Mouse (Mus musculus) embryonic fibroblast, embryonic 13.5 days (primary cell): ENCODE data around the gene Sap25. TPM values are rescaled to one million over a fixed set of nuclear protein-coding genes. Genes with fewer than 3 reads are reported as not detected.

ENCODE experiments used
- H3K27ac ChIP-seq: 2 replicates; pipeline ENCODE4 v1.5.1; 2012; ENCODE audit warnings: low read length, control low read depth, inconsistent platforms; ENCODE audit not compliant: insufficient read depth
- H3K4me1 ChIP-seq: 2 replicates; pipeline ENCODE4 v1.6.1; 2011; ENCODE audit warnings: low read length; ENCODE audit not compliant: control insufficient read depth, insufficient read depth
- H3K4me3 ChIP-seq: 2 replicates; pipeline ENCODE4 v1.5.1; 2011; ENCODE audit warnings: mild to moderate bottlenecking, control low read depth, low read length; ENCODE audit not compliant: insufficient read depth
- CTCF ChIP-seq: IDR thresholded peaks from 2 replicates; pipeline ENCODE4 v1.5.1; 2011; ENCODE audit warnings: mild to moderate bottlenecking, control low read depth, low read length, moderate library complexity, borderline replicate concordance; ENCODE audit not compliant: insufficient read depth
- POLR2A ChIP-seq: IDR thresholded peaks from 2 replicates; pipeline ENCODE4 v1.6.1; 2011; ENCODE audit warnings: low read depth, mild to moderate bottlenecking, control low read depth, low read length, moderate library complexity
- polyA plus RNA-seq: library from polyadenylated mRNA; stranded (reverse); fragments of >200 nt; gene quantifications from 2 replicates; pipeline ENCODE4 v1.2.4, GENCODE M21; 2011; ENCODE audit warnings: low read depth; ENCODE audit not compliant: missing spikeins, insufficient read length

Gene Sap25
- 2.5 and 3.4 TPM in 2 replicates for polyA plus RNA-seq

- no peak within 1 kb of the TSS for H3K4me3 ChIP-seq
- TF ChIP-seq CTCF (peak; percentile 33; the same call in 1 of the 2 replicates), POLR2A (no peak)
- H3K27ac ChIP-seq, result no peak within 1 kb of the TSS
- H3K4me1 ChIP-seq, result no peaks in the 10 kb centered on the region
Measured at GRCm38 (mm10) chr5:137641054-137641453, at the start of gene Sap25. TSS of gene Sap25 (plus strand) at chr5:137641334.

GRCm38 (mm10) chr5:137595921-137596320 is 45.2 kb upstream of the Sap25 start:
- H3K27ac ChIP-seq, result no peak overlapping the region
- no peak for TF ChIP-seq CTCF
- TF ChIP-seq POLR2A, result no peak
- H3K4me3 ChIP-seq, result no peak overlapping the region
- 0 out of 2 replicates have a peak, but pooled peaks cover 3% of the 10 kb centered on the region for H3K4me1 ChIP-seq

DNA sequence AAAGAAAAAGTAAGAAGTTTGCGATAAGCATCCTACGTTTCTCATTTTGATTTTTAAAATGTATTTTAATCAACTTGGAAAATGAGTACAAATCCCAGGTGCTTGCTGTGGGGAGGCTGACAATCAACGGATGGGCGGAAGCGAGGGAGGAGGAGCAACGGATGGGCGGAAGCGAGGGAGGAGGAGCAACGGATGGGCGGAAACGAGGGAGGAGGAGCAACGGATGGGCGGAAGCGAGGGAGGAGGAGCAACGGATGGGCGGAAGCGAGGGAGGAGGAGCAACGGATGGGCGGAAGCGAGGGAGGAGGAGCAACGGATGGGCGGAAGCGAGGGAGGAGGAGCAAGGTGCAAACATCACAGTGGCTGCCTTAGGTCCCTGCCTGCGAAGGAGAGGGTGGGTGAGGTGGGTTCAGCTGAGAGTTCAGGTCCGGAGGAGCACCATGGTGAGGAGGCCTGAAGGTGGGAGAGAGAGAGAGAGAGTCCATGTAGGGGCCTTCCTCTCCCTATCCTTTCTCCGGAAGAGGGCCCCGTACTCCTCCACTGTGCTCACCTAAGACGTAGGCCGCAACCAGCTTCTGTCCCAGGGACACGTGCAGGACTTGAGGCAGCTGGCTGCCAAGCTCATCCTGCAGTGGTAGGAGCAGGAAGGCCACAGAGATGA is 44.4 kb upstream of the Sap25 start:
- TF ChIP-seq CTCF, result no peak
- no peak for TF ChIP-seq POLR2A
- H3K27ac ChIP-seq, result no peak overlapping the region
- no peak overlapping the region for H3K4me3 ChIP-seq

GRCm38 (mm10) chr5:137597625-137598024 is 43.5 kb upstream of the Sap25 start:
- no peak overlapping the region for H3K4me3 ChIP-seq
- H3K4me1 ChIP-seq, result peaks cover 7% of the 10 kb centered on the region; the same call in 1 of the 2 replicates
- no peak overlapping the region for H3K27ac ChIP-seq
- no peak for TF ChIP-seq CTCF
- no peak for TF ChIP-seq POLR2A

More for the DNA sequence above, 44.4 kb upstream of the Sap25 start:
- 0 out of 2 replicates have a peak, but pooled peaks cover 3% of the 10 kb centered on the region for H3K4me1 ChIP-seq

DNA sequence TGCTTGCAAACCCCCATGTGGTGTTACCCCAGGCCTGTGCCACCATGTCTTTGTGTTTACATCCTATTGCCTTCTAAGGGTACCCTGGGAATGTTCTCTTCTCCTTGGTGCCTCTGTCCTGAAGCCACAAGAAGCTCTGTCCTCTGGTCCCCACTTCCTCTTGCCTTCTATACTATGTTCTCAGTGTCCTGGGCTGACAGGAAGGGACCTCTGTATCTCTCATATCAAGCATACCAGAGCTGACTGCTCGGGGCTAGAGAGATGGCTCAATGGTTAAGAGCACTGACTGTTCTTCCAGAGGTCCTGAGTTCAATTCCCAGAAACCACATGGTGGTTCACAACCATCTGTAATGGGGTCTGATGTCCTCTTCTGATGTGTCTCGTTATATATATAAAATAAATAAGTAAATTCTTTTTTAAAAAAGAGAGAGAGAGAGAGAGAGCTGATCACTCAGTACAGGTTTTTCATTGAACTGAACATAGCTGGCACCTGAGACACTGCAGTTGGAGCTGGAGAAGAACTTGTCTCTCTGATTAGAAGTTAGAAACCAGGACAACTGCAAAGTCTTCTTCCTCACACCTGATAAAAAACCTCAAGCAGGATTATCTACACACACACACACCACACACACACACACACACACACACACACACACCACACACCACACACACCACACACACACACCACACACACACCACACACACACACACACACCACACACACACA is 42.9 kb upstream of the Sap25 start:
- no peak for TF ChIP-seq CTCF
- TF ChIP-seq POLR2A, result no peak
- H3K4me1 ChIP-seq, result peaks cover 8% of the 10 kb centered on the region; the same call in 1 of the 2 replicates

GRCm38 (mm10) chr5:137599600-137599999 is 41.5 kb upstream of the Sap25 start:
- Histone ChIP-seq H3K27ac (no peak overlapping the region), H3K4me1 (peaks cover 8% of the 10 kb centered on the region; the same call in 1 of the 2 replicates), H3K4me3 (peak overlapping the region; percentile 68)
- TF ChIP-seq POLR2A (no peak), CTCF (no peak)

More for the DNA sequence above, 42.9 kb upstream of the Sap25 start:
- Histone ChIP-seq H3K4me3 (no peak overlapping the region), H3K27ac (no peak overlapping the region)

GRCm38 (mm10) chr5:137600281-137600618 is 40.9 kb upstream of the Sap25 start:
- Histone ChIP-seq H3K4me1 (peaks cover 8% of the 10 kb centered on the region; the same call in 1 of the 2 replicates), H3K4me3 (peak overlapping the region; percentile 68), H3K27ac (no peak overlapping the region)
- no peak for TF ChIP-seq POLR2A
- no peak for TF ChIP-seq CTCF

DNA sequence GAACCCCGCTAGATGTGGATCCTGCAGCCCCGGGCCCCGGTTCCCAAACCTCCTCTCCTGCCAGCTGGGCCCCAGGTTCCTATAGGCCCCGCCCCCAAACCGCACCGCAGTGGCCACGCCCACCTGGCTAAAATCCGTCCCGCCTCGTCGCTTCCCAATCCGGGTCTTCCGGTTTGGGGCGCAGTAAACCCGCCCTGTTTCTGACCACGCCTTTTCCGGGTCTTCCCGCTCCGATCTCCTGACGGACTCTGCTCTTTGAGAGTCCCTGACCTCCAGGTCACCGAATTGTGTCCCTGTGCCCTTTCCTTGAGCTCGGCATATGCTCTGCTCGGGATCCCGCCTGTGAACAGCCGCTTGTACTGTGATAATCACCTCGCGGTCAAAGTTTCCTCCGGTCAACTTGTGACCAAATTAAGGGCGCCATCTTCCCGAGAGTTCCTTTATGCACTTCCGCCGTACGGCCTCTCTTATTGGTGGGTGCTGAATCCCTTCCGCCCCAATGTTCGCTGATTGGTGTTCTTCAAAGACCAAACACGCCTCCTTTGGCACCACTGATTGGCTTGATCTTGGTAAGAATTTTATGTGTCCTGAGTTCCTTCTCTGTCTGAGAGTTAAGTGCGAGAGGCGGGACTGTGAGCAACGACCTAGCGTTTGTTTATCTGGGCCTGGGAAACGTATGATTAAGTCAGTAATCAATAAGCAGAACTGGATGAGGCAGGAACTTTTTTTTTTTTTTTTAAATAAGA is 40.3 kb upstream of the Sap25 start, which contains the start of gene Mospd3:
Gene Mospd3 (minus strand): TSS at position 440 of the 746 bp plus-strand sequence.
- TF ChIP-seq POLR2A, result peak; percentile 85
- no peak for TF ChIP-seq CTCF
- Histone ChIP-seq H3K27ac (peak within 1 kb of the TSS; percentile 82), H3K4me3 (peak within 1 kb of the TSS; percentile 68), H3K4me1 (peaks cover 8% of the 10 kb centered on the region; the same call in 1 of the 2 replicates)

- Histone ChIP-seq H3K27ac (peak overlapping the region; percentile 80), H3K4me1 (peaks cover 8% of the 10 kb centered on the region; the same call in 1 of the 2 replicates), H3K4me3 (peak overlapping the region; percentile 47)
- TF ChIP-seq CTCF (no peak), POLR2A (no peak)
Measured at GRCm38 (mm10) chr5:137601365-137601729, 39.8 kb upstream of the Sap25 start.
